Mouse (Mus musculus): ENCODE results near the gene Slc5a1. TPM values are rescaled to one million over a fixed set of nuclear protein-coding genes. Genes with fewer than 3 reads are reported as not detected.
A peak's percentile ranks its signal among the peaks of the same experiment; 100 is the strongest.

Slc5a1 gene
- polyA plus RNA-seq, 1 experiment from 2014 or later, result 93.5 TPM

GRCm38 (mm10) chr5:33203171-33203565 is 99.1 kb downstream of the Slc5a1 start:
- no peak overlapping the region for H3K4me2 ChIP-seq (ENCODE audit: low read depth, low read length)
- no peaks in the 10 kb centered on the region for H3K9me3 ChIP-seq (ENCODE audit: control insufficient read depth, low read length)
- peaks cover 5% of the 10 kb centered on the region for H3K4me1 ChIP-seq (ENCODE audit: control insufficient read depth, insufficient read depth, low read length)
- H3K27me3 ChIP-seq (replicated peaks; ENCODE audit: control insufficient read depth, insufficient read depth, low read length), result no peaks in the 10 kb centered on the region
- H3K9ac ChIP-seq (ENCODE audit: low read depth, low read length), result no peak overlapping the region; the same call in 1 of the 2 replicates
- ATAC-seq, result no peak
- no peak overlapping the region for H3K27ac ChIP-seq (ENCODE audit: low read length)
- WGBS, result 77% methylated on average over 6 of the region's 6 CpGs
- H3K4me3 ChIP-seq (ENCODE audit: low read length), result no peak overlapping the region
- H3K36me3 ChIP-seq (ENCODE audit: control insufficient read depth, insufficient read depth, low read length), result no peaks in the 10 kb centered on the region

GRCm38 (mm10) chr5:33203691-33204242 is 99.7 kb downstream of the Slc5a1 start:
- Histone ChIP-seq H3K27ac (ENCODE audit: low read length) (peak overlapping the region; percentile 36; the same call in 1 of the 2 replicates), H3K9ac (ENCODE audit: low read depth, low read length) (0 out of 2 replicates have a peak overlapping the region, but pooled peaks have one; percentile 15), H3K4me1 (ENCODE audit: control insufficient read depth, insufficient read depth, low read length) (peaks cover 5% of the 10 kb centered on the region), H3K4me3 (ENCODE audit: low read length) (peak overlapping the region; percentile 26; the same call in 1 of the 2 replicates), H3K9me3 (ENCODE audit: control insufficient read depth, low read length) (no peaks in the 10 kb centered on the region), H3K36me3 (ENCODE audit: control insufficient read depth, insufficient read depth, low read length) (no peaks in the 10 kb centered on the region), H3K27me3 (replicated peaks; ENCODE audit: control insufficient read depth, insufficient read depth, low read length) (no peaks in the 10 kb centered on the region), H3K4me2 (ENCODE audit: low read depth, low read length) (peak overlapping the region; percentile 46)
- ATAC-seq, result peak; percentile 85
- WGBS, result 12% methylated on average over 9 of the region's 9 CpGs

GRCm38 (mm10) chr5:33204284-33204683 is 100.3 kb downstream of the Slc5a1 start:
- Histone ChIP-seq H3K4me2 (ENCODE audit: low read depth, low read length) (no peak overlapping the region; the same call in 1 of the 2 replicates), H3K4me1 (ENCODE audit: control insufficient read depth, insufficient read depth, low read length) (peaks cover 5% of the 10 kb centered on the region), H3K9me3 (ENCODE audit: control insufficient read depth, low read length) (no peaks in the 10 kb centered on the region), H3K4me3 (ENCODE audit: low read length) (no peak overlapping the region), H3K9ac (ENCODE audit: low read depth, low read length) (no peak overlapping the region), H3K27me3 (replicated peaks; ENCODE audit: control insufficient read depth, insufficient read depth, low read length) (no peaks in the 10 kb centered on the region), H3K36me3 (ENCODE audit: control insufficient read depth, insufficient read depth, low read length) (no peaks in the 10 kb centered on the region), H3K27ac (ENCODE audit: low read length) (no peak overlapping the region)
- 75% methylated on average over 7 of the region's 7 CpGs for WGBS
- ATAC-seq, result no peak

- no peaks in the 10 kb centered on the region for H3K9me3 ChIP-seq (ENCODE audit: control insufficient read depth, low read length)
- H3K27me3 ChIP-seq (replicated peaks; ENCODE audit: control insufficient read depth, insufficient read depth, low read length), result no peaks in the 10 kb centered on the region
- no peak overlapping the region for H3K4me3 ChIP-seq (ENCODE audit: low read length)
- no peak overlapping the region for H3K9ac ChIP-seq (ENCODE audit: low read depth, low read length)
- H3K4me2 ChIP-seq (ENCODE audit: low read depth, low read length), result no peak overlapping the region
- H3K36me3 ChIP-seq (ENCODE audit: control insufficient read depth, insufficient read depth, low read length), result no peaks in the 10 kb centered on the region
- ATAC-seq, result no peak
- peaks cover 5% of the 10 kb centered on the region for H3K4me1 ChIP-seq (ENCODE audit: control insufficient read depth, insufficient read depth, low read length)
- WGBS, result 81% methylated on average over 7 of the region's 7 CpGs
- H3K27ac ChIP-seq (ENCODE audit: low read length), result no peak overlapping the region
These were observed 102.3 kb downstream of the Slc5a1 start for GRCm38 (mm10) chr5:33206328-33206727.

- WGBS, result 52% methylated on average over 9 of the region's 9 CpGs
- no peaks in the 10 kb centered on the region for H3K27me3 ChIP-seq (replicated peaks; ENCODE audit: control insufficient read depth, insufficient read depth, low read length)
- H3K9me3 ChIP-seq (ENCODE audit: control insufficient read depth, low read length), result no peaks in the 10 kb centered on the region
- ATAC-seq, result no peak
- no peak overlapping the region for H3K4me2 ChIP-seq (ENCODE audit: low read depth, low read length)
- H3K27ac ChIP-seq (ENCODE audit: low read length), result no peak overlapping the region
- no peaks in the 10 kb centered on the region for H3K36me3 ChIP-seq (ENCODE audit: control insufficient read depth, insufficient read depth, low read length)
- H3K9ac ChIP-seq (ENCODE audit: low read depth, low read length), result no peak overlapping the region
- H3K4me3 ChIP-seq (ENCODE audit: low read length), result no peak overlapping the region
- H3K4me1 ChIP-seq (ENCODE audit: control insufficient read depth, insufficient read depth, low read length), result peaks cover 5% of the 10 kb centered on the region
These were observed 103.1 kb downstream of the Slc5a1 start for GRCm38 (mm10) chr5:33207136-33207535.

GRCm38 (mm10) chr5:33208533-33209245 is 104.7 kb downstream of the Slc5a1 start:
- peaks cover 4% of the 10 kb centered on the region for H3K4me1 ChIP-seq (ENCODE audit: control insufficient read depth, insufficient read depth, low read length)
- H3K36me3 ChIP-seq (ENCODE audit: control insufficient read depth, insufficient read depth, low read length), result no peaks in the 10 kb centered on the region
- no peaks in the 10 kb centered on the region for H3K27me3 ChIP-seq (replicated peaks; ENCODE audit: control insufficient read depth, insufficient read depth, low read length)
- no peaks in the 10 kb centered on the region for H3K9me3 ChIP-seq (ENCODE audit: control insufficient read depth, low read length)
- H3K4me3 ChIP-seq (ENCODE audit: low read length), result no peak overlapping the region
- no peak overlapping the region for H3K27ac ChIP-seq (ENCODE audit: low read length)
- no peak for ATAC-seq
- 69% methylated on average over 14 of the region's 14 CpGs for WGBS
- no peak overlapping the region for H3K9ac ChIP-seq (ENCODE audit: low read depth, low read length)
- H3K4me2 ChIP-seq (ENCODE audit: low read depth, low read length), result no peak overlapping the region

- Histone ChIP-seq H3K4me1 (ENCODE audit: control insufficient read depth, insufficient read depth, low read length) (no peaks in the 10 kb centered on the region), H3K4me3 (ENCODE audit: low read length) (no peak overlapping the region), H3K9me3 (ENCODE audit: control insufficient read depth, low read length) (no peaks in the 10 kb centered on the region), H3K9ac (ENCODE audit: low read depth, low read length) (no peak overlapping the region), H3K27ac (ENCODE audit: low read length) (no peak overlapping the region), H3K36me3 (ENCODE audit: control insufficient read depth, insufficient read depth, low read length) (no peaks in the 10 kb centered on the region; the same call in 1 of the 2 replicates), H3K27me3 (replicated peaks; ENCODE audit: control insufficient read depth, insufficient read depth, low read length) (no peaks in the 10 kb centered on the region), H3K4me2 (ENCODE audit: low read depth, low read length) (no peak overlapping the region)
- WGBS, result 92% methylated on average over 3 of the region's 3 CpGs
- no peak for ATAC-seq
These were observed 106.5 kb downstream of the Slc5a1 start for GRCm38 (mm10) chr5:33210515-33210914.

- Histone ChIP-seq H3K4me3 (ENCODE audit: low read length) (no peak overlapping the region), H3K27me3 (replicated peaks; ENCODE audit: control insufficient read depth, insufficient read depth, low read length) (no peaks in the 10 kb centered on the region), H3K9me3 (ENCODE audit: control insufficient read depth, low read length) (no peaks in the 10 kb centered on the region), H3K36me3 (ENCODE audit: control insufficient read depth, insufficient read depth, low read length) (no peaks in the 10 kb centered on the region; the same call in 1 of the 2 replicates), H3K4me2 (ENCODE audit: low read depth, low read length) (no peak overlapping the region), H3K4me1 (ENCODE audit: control insufficient read depth, insufficient read depth, low read length) (peaks cover 3% of the 10 kb centered on the region; the same call in 1 of the 2 replicates), H3K27ac (ENCODE audit: low read length) (no peak overlapping the region), H3K9ac (ENCODE audit: low read depth, low read length) (no peak overlapping the region)
- no peak for ATAC-seq
- WGBS, result 85% methylated on average over 5 of the region's 5 CpGs
These were observed 107.2 kb downstream of the Slc5a1 start for GRCm38 (mm10) chr5:33211254-33211653.
